Mouse (Mus musculus): ENCODE data around the gene Rnf11.

GRCm38 (mm10) chr4:109422436-109422835 lies 62.1 kb downstream of the Rnf11 start:
- TF ChIP-seq MAFK (IDR thresholded peaks at IDR 0.05; ENCODE audit: insufficient read depth, low read depth, low read length) (no peak), ZNF384 (IDR thresholded peaks at IDR 0.05; ENCODE audit: low read depth, low read length) (no peak)
